Mouse (Mus musculus): ENCODE results near the gene Brd3os.

Brd3os gene

DNA sequence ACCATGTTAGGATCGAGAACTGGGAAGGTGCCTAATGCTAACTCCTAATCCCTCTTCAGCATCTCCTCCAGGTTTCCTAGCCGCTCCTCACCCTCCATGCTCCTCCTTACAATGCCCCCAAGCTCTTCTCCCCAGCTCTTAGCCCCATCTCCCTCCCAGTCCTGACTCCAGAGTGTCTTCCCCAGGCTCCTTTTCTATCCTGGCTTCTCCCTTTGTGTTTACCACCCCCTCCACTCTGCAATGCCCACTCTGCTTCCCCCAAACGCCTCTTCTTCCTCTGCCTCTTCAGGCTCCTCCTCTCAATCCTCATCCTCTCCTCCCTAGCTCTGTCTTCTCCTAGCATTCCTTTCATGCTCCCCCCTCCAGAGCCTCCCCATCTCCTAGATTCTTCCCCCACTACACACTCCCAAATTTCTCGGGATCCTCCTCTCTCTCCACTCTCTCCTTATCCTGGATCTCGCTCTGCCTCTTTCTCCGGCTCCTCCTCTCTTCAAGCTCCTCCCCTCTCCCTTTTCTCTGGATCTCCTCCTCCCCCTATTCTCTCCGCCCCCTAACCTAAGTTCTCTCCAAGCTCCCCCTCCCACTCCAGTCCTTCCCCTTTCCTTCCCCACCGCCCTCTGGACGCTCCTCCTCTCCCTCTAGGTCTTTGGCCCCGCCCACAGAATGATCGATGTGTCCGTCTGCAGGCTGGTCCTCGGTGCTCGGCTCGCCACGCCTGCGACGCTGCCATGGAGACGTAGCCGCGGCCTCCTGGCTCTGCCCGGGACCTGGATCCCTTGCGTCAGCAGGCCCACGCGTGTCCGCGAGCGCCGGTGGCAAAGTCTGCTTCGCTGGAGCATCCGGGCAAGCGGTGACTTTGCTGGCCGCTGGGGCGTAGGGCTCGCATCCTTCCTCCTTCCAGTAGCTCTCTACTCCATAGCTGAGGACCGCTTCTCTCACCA is at the start of gene Brd3os:
Gene Brd3os (plus strand): TSS at position 558 of the 941 bp plus-strand sequence.
- DNase-seq (ENCODE audit: low spot score): peak; percentile 96

DNA sequence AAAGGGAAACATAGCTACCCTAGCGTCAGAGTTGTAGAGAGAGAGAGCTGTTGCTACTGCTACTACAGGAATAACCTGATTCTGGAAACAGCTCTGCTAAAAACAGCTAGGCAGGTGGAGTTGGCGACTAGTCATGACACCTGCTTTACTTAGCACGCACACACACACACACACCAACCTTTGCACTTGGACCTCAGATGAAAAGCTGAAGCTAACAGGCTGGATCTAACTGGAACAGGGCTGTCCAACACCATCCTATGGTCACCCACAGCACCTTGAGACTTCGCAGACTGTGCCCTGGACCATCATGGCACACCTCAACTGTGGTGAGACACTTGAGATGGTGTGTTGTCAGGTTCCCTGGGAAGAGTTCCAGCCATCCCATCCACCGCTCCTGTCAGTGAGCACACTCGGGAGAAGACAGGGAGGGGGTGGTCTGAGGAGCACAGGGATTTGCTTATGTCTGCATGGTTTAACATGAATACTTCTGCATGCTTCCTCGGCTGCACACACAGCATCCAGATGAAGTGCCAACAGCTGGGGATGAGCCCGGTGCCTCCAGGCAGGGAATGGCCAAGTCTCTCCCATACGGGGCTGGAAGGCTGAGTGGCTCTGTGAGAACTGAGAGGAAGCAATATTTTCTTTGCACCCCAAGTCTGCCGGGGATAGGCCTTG is 47.8 kb upstream of the Brd3os start:
- DNase-seq (ENCODE audit: low spot score): no peak

DNA sequence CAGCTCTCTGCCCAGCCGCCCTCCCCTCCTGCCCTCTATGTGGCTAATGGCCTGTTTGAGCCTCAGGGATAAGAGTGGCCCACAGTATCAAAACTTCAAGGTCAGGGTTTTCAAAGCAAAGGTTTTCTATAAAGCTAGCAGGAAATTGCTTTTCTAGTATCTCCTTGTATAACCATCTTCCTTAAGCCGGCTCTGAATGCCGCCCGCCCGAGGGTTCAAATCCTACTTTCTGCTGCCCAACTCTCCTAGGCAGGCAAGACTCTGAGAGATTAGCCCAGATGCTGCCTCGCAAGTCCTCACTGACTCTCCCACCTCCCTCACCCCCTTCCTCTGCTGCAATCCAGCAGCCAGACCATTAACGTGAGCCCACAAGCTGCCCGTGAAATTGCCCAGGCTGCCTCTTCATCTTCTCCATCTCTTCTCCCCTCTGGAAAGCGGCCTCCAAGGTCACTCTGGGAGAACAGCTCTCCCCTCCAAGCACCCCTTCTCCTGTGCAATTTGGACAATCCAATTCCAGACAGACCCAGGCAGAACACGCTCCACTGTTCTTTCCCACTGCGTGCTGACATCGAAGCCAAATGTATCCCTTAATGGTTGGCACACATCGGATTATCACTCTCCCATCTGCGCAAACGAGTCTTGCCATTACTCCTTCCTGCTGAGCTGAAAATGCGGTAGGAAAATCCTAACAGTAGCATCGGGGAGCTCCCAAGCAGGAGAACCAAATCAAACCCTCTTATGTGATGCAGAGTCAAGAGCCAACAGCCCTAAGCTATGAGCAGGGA is 45.3 kb upstream of the Brd3os start:
- DNase-seq (ENCODE audit: low spot score): no peak

DNA sequence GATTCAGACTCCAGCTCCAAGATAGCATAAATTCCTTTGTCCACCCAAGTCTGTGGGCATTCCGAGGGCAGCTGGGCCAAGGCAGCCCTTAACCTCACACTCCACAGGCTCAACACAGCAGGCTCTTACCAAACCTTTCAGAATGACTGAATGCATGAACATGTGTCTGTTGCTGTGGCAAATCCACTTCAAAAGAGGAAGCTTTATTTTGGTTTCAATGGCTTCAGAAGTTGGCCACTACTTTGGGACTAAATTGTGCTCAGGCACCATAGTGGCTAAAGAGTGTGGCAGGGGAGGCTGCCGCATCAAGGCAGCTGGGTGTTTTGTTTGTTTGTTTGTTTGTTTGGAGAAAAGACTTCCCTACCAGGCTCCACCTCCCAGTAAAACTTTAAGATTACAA is 42.0 kb upstream of the Brd3os start:
- DNase-seq (ENCODE audit: low spot score): no peak

DNA sequence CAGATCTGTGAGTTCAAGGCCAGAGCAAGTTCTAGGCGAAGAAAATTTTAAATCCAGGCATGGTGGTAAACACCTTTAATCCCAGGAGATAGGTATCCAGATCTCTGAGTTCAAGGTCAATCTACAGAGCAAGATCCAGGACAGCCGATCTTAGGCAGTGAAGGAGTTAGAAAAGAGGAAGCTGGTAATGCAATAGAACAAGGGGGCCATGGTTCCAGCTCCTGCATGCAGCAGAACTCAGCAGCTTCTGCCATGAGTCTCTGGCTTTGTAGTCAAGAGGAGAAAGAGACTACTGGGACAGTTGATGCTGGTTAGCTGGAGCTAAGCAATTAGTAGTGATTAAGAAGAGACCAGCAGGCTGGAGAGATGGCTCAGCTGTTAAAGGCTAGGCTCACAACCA is 40.6 kb upstream of the Brd3os start:
- DNase-seq (ENCODE audit: low spot score): no peak

DNA sequence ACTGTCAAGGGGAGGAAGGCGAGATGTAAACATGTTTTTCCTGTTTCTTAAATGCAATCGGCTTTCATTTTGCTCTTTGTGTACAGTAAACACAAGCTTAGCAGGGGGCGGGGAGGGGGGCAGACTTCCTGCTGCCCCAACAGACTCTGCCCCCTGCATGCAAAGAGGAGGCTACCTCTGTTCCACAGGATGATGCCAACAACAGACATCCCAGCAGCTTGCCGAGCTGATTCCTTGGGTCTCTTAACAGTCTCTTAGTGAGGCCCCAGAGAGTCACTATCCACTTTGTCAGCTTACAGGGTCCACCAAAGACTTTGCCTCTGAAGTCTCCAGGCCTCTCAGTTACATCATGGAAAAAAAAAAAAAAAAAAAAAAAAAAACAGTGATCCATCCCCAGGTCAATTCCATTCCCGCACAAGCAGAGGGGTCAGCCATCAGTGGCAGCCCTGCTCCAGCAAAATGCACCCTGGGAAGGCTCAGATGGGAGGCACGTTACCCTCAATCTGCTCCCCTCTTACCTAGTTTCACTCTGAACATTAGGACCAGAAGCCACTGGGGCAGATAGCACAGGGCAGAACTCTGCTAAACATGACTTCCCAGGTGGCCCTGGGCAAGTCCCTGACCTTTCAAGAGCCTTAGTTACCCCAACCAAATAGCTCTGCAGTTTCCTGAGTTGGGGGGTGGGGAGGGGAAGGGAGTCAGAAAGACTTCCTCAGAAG is 37.6 kb upstream of the Brd3os start:
- DNase-seq (ENCODE audit: low spot score): no peak

DNA sequence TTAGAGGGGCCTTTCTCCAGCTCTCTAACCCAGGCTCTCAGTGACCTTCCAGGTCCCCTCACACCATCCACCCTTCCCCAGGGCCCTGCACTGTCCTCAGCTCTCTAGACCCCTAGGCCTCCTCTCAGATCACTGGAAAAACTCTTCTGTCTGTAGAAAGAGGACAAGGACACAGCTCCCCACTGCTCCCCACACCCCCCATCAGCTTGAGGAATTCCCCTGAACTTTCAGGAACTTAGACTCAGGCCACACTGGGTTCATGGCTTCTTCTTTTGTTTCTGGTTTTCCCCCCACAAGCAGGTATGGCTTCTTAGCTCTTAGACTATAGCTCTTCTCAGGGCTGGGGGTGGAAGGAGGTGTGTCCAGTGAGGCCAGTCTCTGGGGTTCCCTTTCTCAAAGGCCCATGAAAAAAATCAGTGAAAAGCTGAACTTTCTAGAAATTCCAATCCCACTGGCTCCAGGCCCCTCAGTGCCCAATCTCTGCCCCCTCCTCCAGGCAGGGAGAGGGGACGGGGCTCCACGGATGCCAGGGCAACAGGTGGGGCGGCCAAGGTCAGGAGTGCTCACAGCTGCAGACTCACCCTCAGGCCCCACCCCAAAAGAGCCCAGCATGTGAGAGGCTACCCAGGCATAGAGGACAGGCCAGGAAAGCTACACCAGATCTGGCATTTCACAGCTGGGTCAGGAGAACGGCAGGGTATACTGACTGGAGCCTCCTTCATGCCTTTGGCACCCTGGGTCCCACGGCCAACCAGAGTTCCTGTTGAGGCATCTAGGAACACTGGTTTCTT is 36.8 kb upstream of the Brd3os start:
- no peak for DNase-seq (ENCODE audit: low spot score)

DNA sequence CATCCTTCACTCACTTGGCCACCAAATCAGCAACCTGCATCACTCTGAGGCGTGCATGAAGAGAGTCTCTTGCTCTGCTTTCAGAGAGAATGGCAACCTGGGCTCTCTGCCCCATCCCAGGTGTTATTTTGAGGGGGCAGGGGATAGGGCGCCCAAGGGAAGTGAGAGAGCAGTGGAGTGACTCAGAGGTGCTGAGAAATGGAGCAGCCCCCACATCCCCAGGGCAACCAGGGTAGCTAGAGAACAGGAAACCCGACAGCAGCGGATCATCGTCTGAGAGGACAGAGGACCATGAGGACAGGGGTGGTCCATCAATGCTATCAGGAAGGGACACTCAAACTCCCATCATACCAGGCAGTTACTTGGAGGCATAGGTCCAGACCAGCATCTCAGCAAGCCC is 35.2 kb upstream of the Brd3os start:
- DNase-seq (ENCODE audit: low spot score): no peak

DNA sequence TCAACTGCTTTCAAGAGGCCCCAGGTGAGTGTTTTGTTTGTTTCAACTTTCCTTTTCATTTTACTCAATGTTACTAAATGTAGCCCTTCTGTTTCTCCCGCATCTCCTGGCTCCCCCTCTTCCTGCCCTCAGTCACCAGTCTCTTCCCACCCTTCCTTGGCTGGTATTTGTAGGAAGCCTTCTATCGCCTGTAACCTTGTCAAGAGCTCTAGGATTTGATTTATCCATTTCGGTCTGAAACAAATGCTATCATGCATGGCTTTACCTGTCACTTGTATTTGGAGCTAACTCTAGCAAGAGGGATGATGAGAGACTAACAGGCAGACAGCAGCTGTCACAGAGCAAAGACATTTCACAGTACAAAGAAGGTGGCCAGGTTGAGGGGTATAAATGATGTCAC is 33.9 kb upstream of the Brd3os start:
- no peak for DNase-seq (ENCODE audit: low spot score)

DNA sequence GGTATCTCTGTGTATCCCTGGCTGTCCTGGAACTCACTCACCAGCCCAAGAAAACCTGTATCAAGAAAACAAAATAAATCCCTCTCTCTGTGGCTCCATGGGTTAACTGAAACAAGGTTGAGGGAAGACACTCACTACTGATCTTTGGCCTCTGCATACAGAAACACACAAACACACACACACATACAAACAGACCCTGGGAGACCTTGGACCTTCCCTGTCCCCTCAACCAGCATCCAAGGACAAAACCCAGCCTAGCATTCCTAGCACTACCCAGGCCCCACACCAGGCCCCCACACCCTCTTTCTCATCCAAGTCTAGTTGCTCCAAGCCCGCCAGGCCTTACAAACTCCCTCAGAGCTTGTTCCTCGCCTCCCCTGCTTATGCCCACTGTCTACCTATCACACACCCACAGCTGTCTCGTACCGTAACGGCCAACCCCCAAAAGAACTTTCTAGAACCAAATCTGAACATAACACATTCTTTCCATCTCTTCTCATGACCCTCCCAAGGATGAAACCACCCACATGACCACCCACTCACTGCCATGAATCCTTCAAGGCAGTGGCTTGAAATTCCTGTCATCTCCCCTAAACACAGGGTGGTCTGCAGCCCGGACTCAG is 31.5 kb upstream of the Brd3os start:
- no peak for DNase-seq (ENCODE audit: low spot score)

DNA sequence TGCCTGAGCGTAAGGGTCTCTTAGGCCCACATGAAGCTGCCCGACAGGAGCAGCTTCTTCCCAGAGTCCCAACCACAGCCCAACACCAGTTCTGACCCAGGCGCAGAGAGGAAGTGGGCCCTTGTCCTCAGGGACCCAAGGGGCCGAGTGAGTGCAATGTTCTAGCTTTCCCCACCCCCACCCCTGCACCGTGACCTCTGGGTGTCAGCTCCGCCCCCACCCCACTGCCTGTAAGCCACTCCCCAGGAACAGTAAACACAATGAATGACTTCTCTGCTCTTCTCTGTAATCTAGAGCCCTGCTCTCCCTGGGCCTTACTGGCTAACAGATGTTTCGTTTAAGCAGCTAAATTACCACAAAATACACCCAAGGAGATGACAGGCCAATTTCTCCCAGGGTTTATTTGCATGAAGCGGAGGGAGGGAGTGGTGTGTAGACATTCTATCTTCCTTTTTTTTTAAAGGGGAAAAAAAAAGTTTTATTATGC is 30.4 kb upstream of the Brd3os start:
- DNase-seq (ENCODE audit: low spot score): no peak

DNA sequence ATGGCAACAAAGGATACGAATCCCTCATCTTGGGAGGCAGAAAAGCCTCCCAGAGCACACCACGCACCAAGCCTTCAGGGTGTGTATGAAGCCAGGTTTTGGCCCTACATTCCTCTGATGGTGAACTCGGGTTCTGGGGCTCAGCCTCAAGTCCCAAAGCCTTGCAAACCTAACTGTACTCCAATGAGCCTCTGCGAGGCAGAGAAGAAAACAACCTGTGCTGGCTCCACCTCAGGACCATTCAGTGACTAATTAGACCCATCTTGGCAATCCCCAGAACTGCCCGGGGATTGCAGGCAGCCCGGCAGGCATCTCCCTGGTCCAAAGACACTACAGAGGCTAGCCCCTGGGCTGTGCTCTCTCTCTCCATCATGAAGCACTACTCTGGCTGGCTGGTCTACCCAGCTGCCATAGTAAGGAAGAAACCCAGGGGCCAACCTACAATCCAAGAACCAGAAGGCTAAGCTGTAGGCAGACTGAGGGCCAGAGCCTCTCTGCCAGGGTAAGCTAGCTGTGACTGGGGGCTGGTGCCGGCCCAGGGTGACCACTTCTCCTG is 29.8 kb upstream of the Brd3os start:
- no peak for DNase-seq (ENCODE audit: low spot score)

DNA sequence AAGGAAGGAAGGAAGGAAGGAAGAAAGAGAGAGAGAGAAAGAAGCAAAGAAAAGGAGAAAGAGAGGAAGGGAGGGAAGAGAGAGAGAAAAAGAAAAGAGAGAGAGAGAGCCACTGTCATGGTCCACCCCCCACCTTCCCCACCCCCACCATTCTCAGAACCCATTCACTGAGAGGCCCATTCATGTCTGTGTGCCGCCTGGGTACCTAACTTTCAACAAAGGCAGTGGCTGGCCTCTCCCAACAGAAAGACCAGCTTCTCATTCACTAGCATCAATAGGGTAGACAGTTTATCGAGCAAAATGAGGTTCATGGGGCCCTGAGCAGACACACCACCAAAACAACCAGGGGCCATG is 28.6 kb upstream of the Brd3os start:
- no peak for DNase-seq (ENCODE audit: low spot score)

DNA sequence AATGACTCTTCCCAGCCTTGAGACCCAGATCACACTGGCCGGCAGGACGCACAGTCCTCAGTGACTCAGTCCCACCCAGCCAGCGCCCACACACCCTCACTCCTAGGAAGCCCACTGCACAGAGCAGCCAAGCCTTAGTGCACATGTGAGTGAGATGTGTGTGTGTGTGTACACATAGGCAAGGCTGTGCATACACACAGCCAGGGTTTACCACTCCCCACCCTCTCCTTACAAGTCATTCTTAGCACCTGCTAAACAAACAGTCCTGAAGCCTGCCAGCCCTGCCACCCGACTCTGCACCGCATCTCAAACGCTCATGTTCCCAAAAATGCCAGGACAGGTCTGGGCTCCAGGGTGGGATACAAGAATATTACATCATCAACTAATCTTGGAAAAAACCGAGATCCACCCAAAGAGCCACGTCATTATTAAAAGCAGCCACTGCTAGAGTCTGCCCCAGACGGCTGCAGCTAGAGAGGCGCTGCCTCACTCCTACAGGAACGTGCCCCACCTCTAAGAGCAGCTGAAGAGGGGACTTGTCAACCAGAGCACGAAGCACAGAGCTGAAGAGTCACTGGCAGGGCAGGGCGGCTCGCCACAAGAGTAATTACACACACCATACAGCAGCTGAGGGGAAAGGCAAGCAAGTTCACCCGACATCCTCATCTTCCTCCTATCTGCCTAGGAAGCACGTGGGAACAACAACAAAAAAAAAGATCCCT is 28.0 kb upstream of the Brd3os start:
- no peak for DNase-seq (ENCODE audit: low spot score)

DNA sequence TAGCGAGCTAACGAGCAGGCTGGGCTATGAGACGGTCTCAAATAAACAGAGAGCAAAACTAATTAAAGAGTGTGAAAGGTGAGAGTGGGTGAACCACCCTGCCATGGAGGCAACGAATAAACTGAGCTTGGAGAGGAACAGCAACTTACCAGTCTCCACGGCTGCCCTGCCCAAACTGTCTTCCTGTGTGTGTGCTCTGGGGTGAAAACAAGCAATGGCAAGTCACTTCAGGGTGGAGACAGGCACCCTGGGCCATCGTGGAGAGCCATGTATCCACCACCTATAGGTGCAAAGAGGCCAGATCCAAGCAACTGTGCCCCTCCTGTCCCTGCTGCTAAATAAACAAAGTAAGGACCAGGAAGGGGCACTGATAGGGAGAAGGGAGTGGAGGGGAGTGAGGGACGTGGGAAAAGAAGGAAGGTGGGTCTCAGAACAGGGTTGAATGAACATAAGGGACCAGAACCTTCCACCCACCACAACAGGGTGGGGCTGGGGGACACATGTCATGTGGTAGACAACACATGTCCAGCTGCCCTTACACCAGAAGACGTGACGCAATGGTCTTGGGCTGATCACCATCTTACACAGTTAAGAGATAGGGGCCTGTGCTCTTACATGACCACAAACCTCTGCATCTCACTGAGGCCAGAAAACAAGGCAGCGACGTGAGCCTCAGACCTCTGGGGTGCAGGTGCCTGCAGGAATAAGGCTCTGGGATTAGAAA is 26.9 kb upstream of the Brd3os start:
- no peak for DNase-seq (ENCODE audit: low spot score)

DNA sequence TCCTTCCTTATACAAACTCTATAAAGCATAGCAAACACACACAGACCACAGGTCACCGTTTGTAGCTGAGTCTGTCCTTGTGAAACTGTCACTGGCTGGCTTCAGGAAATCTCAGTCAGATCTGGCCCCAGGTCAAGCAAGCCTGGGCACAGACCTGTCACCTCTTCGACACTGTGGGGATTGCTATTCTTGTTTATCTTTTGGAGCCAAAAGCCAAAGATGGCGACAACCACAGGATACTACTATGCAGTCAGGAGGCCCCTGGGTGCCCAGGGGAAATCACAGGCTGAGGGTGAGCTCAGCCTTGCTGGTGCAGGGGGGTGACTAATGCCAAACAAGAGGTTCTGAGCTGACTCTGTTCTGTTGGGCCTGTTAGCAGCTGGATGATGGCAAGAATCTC is 25.7 kb upstream of the Brd3os start:
- DNase-seq (ENCODE audit: low spot score): no peak

DNA sequence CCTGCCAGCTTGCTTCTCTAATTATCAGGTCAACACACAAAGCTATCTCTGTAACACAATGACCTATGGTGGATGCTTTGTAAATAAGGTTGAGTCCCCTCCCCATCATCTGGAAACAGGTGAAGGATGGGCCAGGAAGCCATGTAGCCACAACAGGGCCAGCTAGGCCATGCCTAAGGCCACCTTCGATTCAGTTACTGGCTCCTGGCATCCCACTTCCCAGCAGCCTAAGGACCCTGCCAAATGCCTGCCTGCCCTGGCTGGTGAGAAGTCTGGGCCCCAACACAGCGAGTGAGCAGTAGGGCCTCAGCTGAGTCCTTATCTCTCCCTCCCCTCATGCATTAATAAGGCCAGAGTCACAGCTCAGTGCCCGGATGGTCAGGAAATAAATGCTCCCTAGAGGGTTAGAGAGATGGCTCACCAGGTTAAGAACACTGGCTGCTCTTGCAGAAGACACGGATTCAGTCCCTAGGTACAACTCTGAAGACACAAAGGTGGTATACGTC is 24.4 kb upstream of the Brd3os start:
- no peak for DNase-seq (ENCODE audit: low spot score)

DNA sequence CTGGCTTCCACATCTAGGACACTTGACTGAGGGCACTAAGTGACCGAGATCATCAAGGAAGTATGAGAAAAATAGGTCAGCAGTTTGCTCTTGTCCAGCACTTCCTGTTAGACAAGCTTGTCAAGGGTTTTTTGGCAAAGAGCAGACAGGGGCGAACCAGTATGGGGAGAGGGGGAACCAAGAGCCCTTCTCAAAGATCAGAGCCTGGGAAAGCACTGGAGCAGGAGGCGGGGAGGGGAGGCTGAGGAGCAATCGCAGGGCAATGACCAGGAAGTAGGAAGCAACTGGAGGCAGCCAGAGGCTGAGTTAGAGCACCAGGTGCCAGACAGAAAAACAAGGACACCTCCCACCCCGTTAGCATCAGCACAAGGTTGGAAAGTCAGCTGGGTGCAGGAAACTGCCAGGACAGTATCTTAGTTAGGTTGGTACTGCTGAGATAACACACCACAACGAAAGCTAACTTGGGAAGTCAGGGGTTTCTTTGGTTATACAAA is 23.5 kb upstream of the Brd3os start:
- DNase-seq (ENCODE audit: low spot score): no peak

All from layer of hippocampus, adult 11-12 months (tissue).